Mouse (Mus musculus) midbrain, embryonic 16.5 days (tissue): ENCODE data around the gene Txlna. TPM values are rescaled to one million over a fixed set of nuclear protein-coding genes. Genes with fewer than 3 reads are reported as not detected.
A peak's percentile ranks its signal among the peaks of the same experiment; 100 is the strongest.

Experiments used
- ATAC-seq: fragments of 200-750 bp; cut with Nextera tagmentation; 2 replicates; pipeline ENCODE4 v1.8.0; 2017; ENCODE audit warnings: moderate TSS enrichment
- H3K27ac ChIP-seq: fragments of 300-500 bp; sonication (generic); 2 replicates; pipeline ENCODE4 v1.5.1; 2014; ENCODE audit warnings: mild to moderate bottlenecking, low read length, mixed read lengths
- H3K27me3 ChIP-seq: fragments of 300-500 bp; sonication (generic); 2 replicates; pipeline ENCODE4 v1.6.1; 2014; ENCODE audit warnings: low read depth, low read length, mixed read lengths; ENCODE audit not compliant: control insufficient read depth, insufficient read depth
- H3K36me3 ChIP-seq: fragments of 300-500 bp; sonication (generic); 2 replicates; pipeline ENCODE4 v1.6.1; 2014; ENCODE audit warnings: mild to moderate bottlenecking, low read length, moderate library complexity, mixed read lengths; ENCODE audit not compliant: control insufficient read depth, insufficient read depth
- H3K4me1 ChIP-seq: fragments of 300-500 bp; sonication (generic); 2 replicates; pipeline ENCODE4 v1.6.1; 2014; ENCODE audit warnings: mild to moderate bottlenecking, low read length, mixed read lengths; ENCODE audit not compliant: control insufficient read depth, insufficient read depth
- H3K4me2 ChIP-seq: fragments of 300-500 bp; sonication (generic); 2 replicates; pipeline ENCODE4 v1.6.1; 2014; ENCODE audit warnings: mild to moderate bottlenecking, low read length, mixed read lengths
- H3K4me3 ChIP-seq: fragments of 300-500 bp; sonication (generic); 2 replicates; pipeline ENCODE4 v1.5.1; 2014; ENCODE audit warnings: low read depth, mild to moderate bottlenecking, low read length, moderate library complexity, mixed read lengths
- H3K9ac ChIP-seq: fragments of 300-500 bp; sonication (generic); 2 replicates; pipeline ENCODE4 v1.6.1; 2014; ENCODE audit warnings: low read depth, low read length, mixed read lengths
- H3K9me3 ChIP-seq: fragments of 300-500 bp; sonication (generic); replicated peaks from 2 replicates; pipeline ENCODE4 v1.6.1; 2014; ENCODE audit warnings: mild to moderate bottlenecking, low read length, mixed read lengths; ENCODE audit not compliant: control insufficient read depth, poor library complexity, severe bottlenecking
- WGBS: fragments of 180-500 bp; shearing (Covaris S2); extraction: QIAGEN DNeasy Blood & Tissue Kit; methylation state at CpG from one replicate; pipeline ENCODE4 v1.1.7; 2014; 5-methylcytosine and 5-hydroxymethylcytosine counted together
- polyA plus RNA-seq: library from polyadenylated mRNA; unstranded; fragments of >200 nt; fragmentation: Nextera tagmentation; extraction: Ambion mirVana; gene quantifications from 2 replicates; pipeline ENCODE4 v1.2.1, GENCODE M21; 2015

Txlna gene
- polyA plus RNA-seq, 1 experiment from 2014 or later = 42.5 TPM

DNA sequence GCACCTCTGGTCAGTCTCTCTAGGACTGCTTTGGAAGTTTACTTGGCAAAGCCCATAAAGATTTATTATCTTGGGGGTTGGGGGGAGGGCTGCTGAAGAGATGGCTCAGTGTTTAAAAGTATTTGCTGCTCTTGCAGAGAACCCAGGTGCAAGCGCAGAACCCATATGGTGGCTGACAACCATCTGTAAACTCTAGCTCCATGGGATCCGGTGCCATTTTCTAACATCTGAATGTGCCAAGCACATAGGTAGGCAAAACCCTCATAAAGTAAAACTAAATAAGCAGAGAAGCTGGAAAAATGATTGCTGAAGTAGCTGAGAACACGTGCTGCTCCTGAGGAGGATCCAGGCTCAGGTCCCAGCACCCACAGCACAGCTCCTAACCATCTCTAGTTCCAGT, 20.7 kb upstream of the Txlna start:
- H3K9ac ChIP-seq = no peak overlapping the region
- H3K4me2 ChIP-seq = no peak overlapping the region
- no peaks in the 10 kb centered on the region for H3K27me3 ChIP-seq
- ATAC-seq = no peak
- H3K4me3 ChIP-seq = no peak overlapping the region
- H3K9me3 ChIP-seq = no peaks in the 10 kb centered on the region
- H3K4me1 ChIP-seq = no peaks in the 10 kb centered on the region
- WGBS = 97% methylated on average over 3 of the region's 3 CpGs
- H3K27ac ChIP-seq = no peak overlapping the region
- peaks cover 10% of the 10 kb centered on the region for H3K36me3 ChIP-seq

DNA sequence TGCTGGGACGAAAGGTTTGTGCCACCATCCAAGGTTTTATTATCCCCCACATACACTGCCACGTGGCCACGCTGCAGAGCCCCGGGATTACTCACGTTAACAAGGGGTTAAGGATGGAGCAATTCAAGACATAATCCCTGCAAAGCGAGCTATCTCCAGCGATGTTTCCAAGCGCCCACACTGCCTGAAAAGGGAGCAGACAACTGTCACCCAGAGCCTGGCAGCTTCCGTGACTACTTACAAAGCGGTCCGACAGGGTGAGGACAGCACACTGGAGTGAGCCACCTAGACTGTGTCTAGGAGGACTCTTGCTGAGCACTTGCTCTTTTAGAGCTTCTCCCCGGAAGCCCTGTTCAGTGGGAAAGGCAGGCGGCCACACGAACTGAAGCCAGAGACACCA, 13.9 kb upstream of the Txlna start:
- Histone ChIP-seq H3K4me3 (no peak overlapping the region), H3K27ac (no peak overlapping the region), H3K9ac (no peak overlapping the region), H3K36me3 (peaks cover 51% of the 10 kb centered on the region), H3K9me3 (no peaks in the 10 kb centered on the region), H3K4me1 (no peaks in the 10 kb centered on the region), H3K4me2 (no peak overlapping the region), H3K27me3 (no peaks in the 10 kb centered on the region)
- 91% methylated on average over 14 of the region's 14 CpGs for WGBS
- ATAC-seq = no peak

DNA sequence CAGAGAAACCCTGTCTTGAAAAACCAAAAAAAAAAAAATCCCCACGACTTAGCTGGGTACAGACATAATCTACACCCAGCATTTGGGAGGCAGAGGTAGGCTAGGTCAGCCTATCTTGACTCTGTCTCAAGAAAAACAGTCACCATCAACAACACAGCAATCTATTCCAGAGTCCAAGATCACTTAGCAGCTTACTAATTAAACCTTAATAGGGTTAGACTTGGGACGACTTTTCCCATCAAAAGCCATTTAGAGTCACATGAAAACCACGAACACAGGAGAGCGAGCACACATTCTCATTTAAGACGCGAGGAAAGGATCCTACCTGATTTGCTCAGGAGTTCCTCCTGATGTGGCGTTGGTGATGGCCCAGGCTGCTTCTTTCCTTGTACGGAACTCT, 9.5 kb upstream of the Txlna start:
- H3K9me3 ChIP-seq = no peaks in the 10 kb centered on the region
- H3K4me2 ChIP-seq = no peak overlapping the region
- H3K27ac ChIP-seq = no peak overlapping the region
- no peaks in the 10 kb centered on the region for H3K4me1 ChIP-seq
- H3K36me3 ChIP-seq = peaks cover 62% of the 10 kb centered on the region
- no peak overlapping the region for H3K4me3 ChIP-seq
- no peak for ATAC-seq
- H3K9ac ChIP-seq = no peak overlapping the region
- H3K27me3 ChIP-seq = no peaks in the 10 kb centered on the region
- 97% methylated on average over 8 of the region's 8 CpGs for WGBS

DNA sequence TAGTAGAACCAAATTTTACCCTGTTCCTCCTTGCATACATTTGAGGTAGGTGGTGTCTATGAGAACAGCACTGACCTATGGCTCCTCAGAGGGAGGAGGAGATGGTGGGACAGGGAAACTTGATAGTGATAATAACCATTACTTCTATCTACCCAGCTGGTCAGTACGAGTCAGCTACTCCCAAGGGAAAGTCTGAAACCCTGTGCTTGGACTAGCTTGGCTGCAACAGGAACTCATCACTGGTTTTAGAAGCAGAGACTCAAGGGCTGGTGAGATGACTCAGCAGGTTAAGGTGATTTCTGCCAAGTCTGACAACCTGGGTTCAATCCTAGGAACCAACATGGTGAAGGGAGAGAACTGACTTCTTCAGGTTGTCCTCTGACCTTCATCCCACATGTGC, 7.8 kb upstream of the Txlna start:
- peaks cover 52% of the 10 kb centered on the region for H3K36me3 ChIP-seq
- WGBS = 86% methylated on average over 1 of the region's 1 CpGs
- no peak for ATAC-seq

DNA sequence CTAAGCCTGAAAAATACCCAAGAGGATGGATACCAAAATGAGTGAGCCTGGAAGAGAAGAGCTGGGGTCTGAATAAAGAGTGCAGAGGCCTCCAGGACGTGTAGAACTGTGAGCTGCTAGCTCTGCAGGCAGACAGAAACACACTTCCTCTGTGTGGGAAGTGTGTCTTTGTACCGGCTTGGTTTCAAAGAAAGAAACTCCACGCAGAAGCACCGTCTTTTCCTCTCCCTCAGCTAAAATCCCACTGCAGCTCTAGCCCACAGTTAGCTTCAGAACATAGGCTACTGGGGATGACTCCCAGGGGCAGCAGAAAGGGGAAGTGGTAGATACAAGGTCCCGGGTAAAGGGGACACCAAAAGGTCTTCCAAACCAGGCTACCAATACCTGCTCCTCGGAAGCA, 4.3 kb upstream of the Txlna start:
- no peaks in the 10 kb centered on the region for H3K9me3 ChIP-seq
- WGBS = 97% methylated on average over 6 of the region's 6 CpGs
- ATAC-seq = no peak
- H3K4me1 ChIP-seq = no peaks in the 10 kb centered on the region
- H3K36me3 ChIP-seq = peaks cover 35% of the 10 kb centered on the region
- no peaks in the 10 kb centered on the region for H3K27me3 ChIP-seq
- H3K9ac ChIP-seq = no peak overlapping the region
- no peak overlapping the region for H3K4me3 ChIP-seq
- no peak overlapping the region for H3K27ac ChIP-seq
- no peak overlapping the region for H3K4me2 ChIP-seq

More for the DNA sequence above, 7.8 kb upstream of the Txlna start:
- H3K4me1 ChIP-seq = no peaks in the 10 kb centered on the region
- no peaks in the 10 kb centered on the region for H3K27me3 ChIP-seq
- no peak overlapping the region for H3K4me3 ChIP-seq
- no peak overlapping the region for H3K9ac ChIP-seq
- H3K4me2 ChIP-seq = no peak overlapping the region
- no peak overlapping the region for H3K27ac ChIP-seq
- H3K9me3 ChIP-seq = no peaks in the 10 kb centered on the region

DNA sequence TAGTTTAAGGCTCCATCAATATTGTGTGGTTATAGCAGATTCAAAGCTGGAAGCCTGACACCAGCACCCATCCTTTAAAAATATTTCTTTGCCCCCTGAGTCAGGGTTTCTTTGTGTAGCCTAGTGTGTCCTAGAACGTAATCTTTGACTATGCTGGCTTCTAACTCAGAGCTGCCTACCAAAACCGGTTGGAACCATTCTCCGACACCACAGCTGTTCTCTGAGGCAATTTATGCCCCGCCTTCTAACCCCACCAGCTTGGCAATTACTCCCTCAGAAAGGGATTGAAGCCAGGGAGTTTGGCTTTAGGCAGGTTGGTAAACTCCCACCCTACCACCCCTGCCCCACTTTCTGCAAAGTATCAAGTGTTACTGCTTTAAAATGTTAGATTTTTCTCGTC, 891 bp upstream of the Txlna start:
- Histone ChIP-seq H3K27me3 (no peaks in the 10 kb centered on the region), H3K4me3 (no peak overlapping the region), H3K36me3 (peaks cover 20% of the 10 kb centered on the region), H3K4me2 (no peak overlapping the region), H3K9ac (no peak overlapping the region), H3K9me3 (no peaks in the 10 kb centered on the region), H3K4me1 (peaks cover 20% of the 10 kb centered on the region), H3K27ac (no peak overlapping the region)
- ATAC-seq = no peak
- WGBS = 68% methylated on average over 5 of the region's 5 CpGs

GRCm38 (mm10) chr4:129640101-129640637, 696 bp downstream of the Txlna start:
- H3K36me3 ChIP-seq = peaks cover 12% of the 10 kb centered on the region
- H3K4me1 ChIP-seq = peaks cover 20% of the 10 kb centered on the region
- H3K9ac ChIP-seq = peak overlapping the region; percentile 71
- 2% methylated on average over 17 of the region's 17 CpGs for WGBS
- no peaks in the 10 kb centered on the region for H3K9me3 ChIP-seq
- H3K4me2 ChIP-seq = peak overlapping the region; percentile 79
- peak overlapping the region; percentile 67 for H3K4me3 ChIP-seq
- peak overlapping the region; percentile 94 for H3K27ac ChIP-seq
- no peaks in the 10 kb centered on the region for H3K27me3 ChIP-seq
- ATAC-seq = no peak

DNA sequence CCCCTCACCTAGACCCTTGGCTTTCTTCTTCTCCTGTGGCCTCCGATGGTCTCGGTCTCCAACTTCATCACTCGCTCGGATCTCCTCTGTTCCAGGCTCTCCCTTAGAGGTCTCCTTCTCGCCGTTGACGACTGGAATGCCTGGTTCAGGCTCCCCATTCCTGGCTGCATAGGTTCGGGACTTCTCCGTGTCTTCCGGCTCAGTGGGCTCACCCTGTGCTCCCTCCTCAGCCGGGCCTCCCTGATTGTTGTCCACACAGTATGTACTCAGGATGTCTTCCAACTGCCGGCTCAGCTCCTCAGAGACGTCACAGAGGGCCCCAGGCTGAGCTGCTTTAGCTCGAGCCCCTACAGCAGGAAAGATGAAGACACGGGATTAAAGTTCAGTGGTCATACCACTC, 1.6 kb downstream of the Txlna start:
- peak overlapping the region; percentile 79 for H3K4me2 ChIP-seq
- no peaks in the 10 kb centered on the region for H3K27me3 ChIP-seq
- peaks cover 9% of the 10 kb centered on the region for H3K36me3 ChIP-seq
- H3K9me3 ChIP-seq = no peaks in the 10 kb centered on the region
- no peak overlapping the region for H3K27ac ChIP-seq
- peaks cover 20% of the 10 kb centered on the region for H3K4me1 ChIP-seq
- H3K4me3 ChIP-seq = no peak overlapping the region; the same call in 1 of the 2 replicates
- no peak for ATAC-seq
- H3K9ac ChIP-seq = no peak overlapping the region
- 82% methylated on average over 15 of the region's 15 CpGs for WGBS

DNA sequence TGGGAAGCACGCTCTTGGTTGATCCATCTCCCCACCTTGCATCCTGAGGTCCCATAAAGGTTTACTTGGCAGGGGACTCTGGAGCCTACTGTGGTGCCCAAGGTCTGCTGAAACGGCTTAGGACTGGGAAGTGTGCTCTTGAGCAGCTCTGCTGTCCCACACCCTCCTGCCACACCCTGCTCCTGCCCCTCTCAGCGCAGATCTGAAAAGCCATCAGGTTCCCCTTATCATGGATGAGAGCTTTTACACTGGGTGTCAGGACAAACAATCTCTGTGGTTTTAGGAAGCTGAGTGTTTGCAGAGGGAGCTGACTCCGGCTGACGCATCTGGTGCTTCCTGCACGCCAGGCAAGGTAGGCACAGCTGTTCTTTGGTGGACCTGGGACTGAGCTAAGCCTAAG, 7.0 kb downstream of the Txlna start:
- ATAC-seq = no peak

More for the DNA sequence above, 7.0 kb downstream of the Txlna start:
- H3K27me3 ChIP-seq = no peaks in the 10 kb centered on the region
- no peak overlapping the region for H3K27ac ChIP-seq
- peaks cover 43% of the 10 kb centered on the region for H3K36me3 ChIP-seq
- no peak overlapping the region for H3K9ac ChIP-seq
- no peaks in the 10 kb centered on the region for H3K9me3 ChIP-seq
- peaks cover 9% of the 10 kb centered on the region for H3K4me1 ChIP-seq
- H3K4me2 ChIP-seq = no peak overlapping the region
- H3K4me3 ChIP-seq = no peak overlapping the region
- 95% methylated on average over 6 of the region's 6 CpGs for WGBS
